Mouse (Mus musculus): Measurements from ENCODE around the gene Ccnb2.
"Not testable (repeated sequence)": the region's sequence is repeated elsewhere in the genome, so short reads cannot be mapped to it uniquely, and the experiment has no call there.

The Ccnb2 gene

GRCm38 (mm10) chr9:70421257-70422056, at the start of gene Ccnb2:
Gene Ccnb2 (minus strand): TSS chr9:70421547.
- peak; percentile 60 to 73 for DNase-seq (ENCODE audit: low read depth in 2 of 2, low spot score in 2 of 2)

- not testable (repeated sequence) for DNase-seq (ENCODE audit: low read depth in 2 of 2, low spot score in 2 of 2)
These were observed 41.7 kb upstream of the Ccnb2 start for GRCm38 (mm10) chr9:70463091-70463490.

DNA sequence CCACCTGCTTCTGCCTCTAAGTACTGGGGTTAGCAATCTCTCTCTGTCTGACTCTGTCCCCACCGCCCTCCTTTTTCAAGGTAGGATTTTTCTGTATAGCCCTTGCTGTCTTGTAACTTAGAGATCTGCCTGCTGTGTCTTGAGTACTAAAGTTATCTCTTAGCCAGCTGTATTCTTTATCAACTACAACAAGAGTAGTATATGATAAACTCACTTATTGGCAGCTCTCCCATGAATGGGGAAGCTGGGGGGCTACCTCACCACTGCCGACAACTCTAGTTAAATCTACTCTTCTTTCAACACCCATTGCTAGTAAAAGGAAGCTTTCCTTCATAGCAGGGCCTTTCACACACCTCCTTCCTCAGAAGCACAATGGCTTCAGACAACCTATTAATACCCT, 31.0 kb upstream of the Ccnb2 start:
- no peak for DNase-seq (ENCODE audit: low read depth in 2 of 2, low spot score in 2 of 2)

- no peak for DNase-seq (ENCODE audit: low read depth in 2 of 2, low spot score in 2 of 2)
These were observed 27.7 kb upstream of the Ccnb2 start for GRCm38 (mm10) chr9:70449072-70449471.

DNA sequence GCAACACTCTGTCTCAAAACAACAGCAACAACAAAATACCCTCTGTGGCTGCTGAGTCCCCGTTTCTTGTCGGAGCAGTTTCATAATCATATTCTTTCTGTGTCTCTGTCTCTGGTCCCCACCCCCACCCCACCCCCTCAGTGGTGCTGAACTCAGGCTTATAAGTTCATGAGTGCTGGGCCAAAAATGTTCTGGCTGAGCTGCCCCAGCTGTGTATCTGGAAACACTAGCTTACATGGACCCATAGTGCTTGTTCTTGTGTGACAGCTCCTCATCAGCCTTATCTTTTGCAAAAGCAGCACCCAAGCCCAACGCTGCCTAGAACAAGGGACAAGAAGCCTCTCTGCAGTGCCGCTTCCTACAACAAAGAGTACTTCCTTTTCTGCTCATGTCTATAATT, 18.6 kb upstream of the Ccnb2 start:
- DNase-seq (ENCODE audit: low read depth in 2 of 2, low spot score in 2 of 2) = no peak

- no peak for DNase-seq (ENCODE audit: low read depth in 2 of 2, low spot score in 2 of 2)
These were observed 1.3 kb upstream of the Ccnb2 start for GRCm38 (mm10) chr9:70422661-70423060.

DNA sequence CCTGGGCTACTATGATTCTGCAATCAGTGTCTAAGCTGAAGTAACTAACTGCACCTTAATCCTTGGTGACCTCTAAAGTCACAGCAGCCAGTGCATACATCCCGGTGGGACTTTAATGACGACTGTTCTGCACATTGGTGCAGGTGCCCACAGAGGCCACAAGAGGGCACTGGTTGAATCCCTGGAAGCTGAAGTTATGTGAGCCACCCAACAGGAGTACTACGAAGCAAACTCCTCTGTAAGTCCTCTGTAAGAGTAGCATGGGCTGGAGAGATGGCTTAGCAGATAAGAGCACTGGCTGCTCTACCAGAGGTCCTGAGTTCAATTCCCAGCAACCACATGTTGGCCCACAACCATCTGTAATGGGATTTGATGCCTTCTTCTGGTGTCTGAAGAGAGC, 4.9 kb downstream of the Ccnb2 start:
- peak in 1 of 2 experiments; percentile 8 for DNase-seq (ENCODE audit: low read depth in 2 of 2, low spot score in 2 of 2)

- no peak for DNase-seq (ENCODE audit: low read depth in 2 of 2, low spot score in 2 of 2)
These were observed 8.3 kb downstream of the Ccnb2 start for GRCm38 (mm10) chr9:70413038-70413437.

GRCm38 (mm10) chr9:70410668-70411067, 10.7 kb downstream of the Ccnb2 start:
- no peak for DNase-seq (ENCODE audit: low read depth in 2 of 2, low spot score in 2 of 2)

- DNase-seq (ENCODE audit: low read depth in 2 of 2, low spot score in 2 of 2) = no peak
These were observed 11.6 kb downstream of the Ccnb2 start for GRCm38 (mm10) chr9:70409743-70410142.

GRCm38 (mm10) chr9:70408791-70409190, 12.6 kb downstream of the Ccnb2 start:
- DNase-seq (ENCODE audit: low read depth in 2 of 2, low spot score in 2 of 2) = no peak

GRCm38 (mm10) chr9:70406596-70406995, 14.8 kb downstream of the Ccnb2 start:
- DNase-seq (ENCODE audit: low read depth in 2 of 2, low spot score in 2 of 2) = no peak

DNA sequence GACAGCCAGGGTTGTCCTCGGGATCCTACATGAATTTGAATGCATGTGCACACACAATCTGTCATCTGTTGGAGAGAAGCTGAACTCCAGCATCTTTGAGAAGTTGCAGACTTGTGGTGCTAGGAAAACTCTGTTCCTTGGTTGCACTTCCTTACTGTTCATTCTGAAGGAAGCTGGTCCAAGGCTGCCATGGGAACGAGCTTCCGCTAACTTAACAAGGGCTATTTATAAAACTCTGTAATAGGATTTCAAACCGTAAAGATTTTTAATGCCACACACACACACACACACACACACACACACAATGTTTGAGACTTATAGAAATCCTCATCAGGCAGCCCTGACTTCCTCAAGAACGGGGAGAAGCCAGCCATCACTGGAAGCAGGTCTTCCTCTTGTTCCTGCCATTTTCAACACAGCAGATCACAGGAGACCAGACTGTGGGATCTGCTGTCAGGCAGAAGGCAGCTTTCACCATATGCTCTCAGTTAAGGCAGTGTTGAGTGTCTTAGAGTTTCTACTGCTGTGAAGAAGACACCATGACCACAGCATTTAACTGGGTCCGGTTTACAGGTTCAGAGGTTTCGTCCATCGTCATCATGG, 19.3 kb downstream of the Ccnb2 start:
- no peak for DNase-seq (ENCODE audit: low read depth in 2 of 2, low spot score in 2 of 2)

- DNase-seq (ENCODE audit: low read depth in 2 of 2, low spot score in 2 of 2) = no peak
These were observed 25.3 kb downstream of the Ccnb2 start for GRCm38 (mm10) chr9:70396083-70396482.

- DNase-seq (ENCODE audit: low read depth in 2 of 2, low spot score in 2 of 2) = no peak
These were observed 25.7 kb downstream of the Ccnb2 start for GRCm38 (mm10) chr9:70395617-70396016.

- DNase-seq (ENCODE audit: low read depth in 2 of 2, low spot score in 2 of 2) = no peak
These were observed 28.8 kb downstream of the Ccnb2 start for GRCm38 (mm10) chr9:70392563-70392907.

GRCm38 (mm10) chr9:70391660-70392562, 29.4 kb downstream of the Ccnb2 start:
- no peak for DNase-seq (ENCODE audit: low read depth in 2 of 2, low spot score in 2 of 2)

DNA sequence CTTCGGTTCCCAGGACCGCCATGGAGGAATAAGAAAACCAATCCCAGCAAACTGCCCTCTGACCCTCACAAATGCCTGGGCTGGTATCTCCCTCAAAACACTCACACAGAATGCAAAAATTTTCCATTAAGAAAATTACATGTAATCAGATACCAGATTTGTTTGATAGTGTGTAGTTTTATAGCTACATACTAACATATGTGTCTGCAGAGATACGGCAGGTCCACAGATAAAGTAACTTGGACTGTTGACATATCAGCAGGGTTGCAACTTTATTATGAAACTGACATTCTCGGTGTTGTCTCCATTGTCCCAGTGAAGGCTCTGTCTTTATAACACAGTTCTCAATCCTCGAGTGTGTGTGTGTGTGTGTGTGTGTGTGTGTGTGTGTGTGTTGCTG, 30.3 kb downstream of the Ccnb2 start:
- no peak for DNase-seq (ENCODE audit: low read depth in 2 of 2, low spot score in 2 of 2)

DNA sequence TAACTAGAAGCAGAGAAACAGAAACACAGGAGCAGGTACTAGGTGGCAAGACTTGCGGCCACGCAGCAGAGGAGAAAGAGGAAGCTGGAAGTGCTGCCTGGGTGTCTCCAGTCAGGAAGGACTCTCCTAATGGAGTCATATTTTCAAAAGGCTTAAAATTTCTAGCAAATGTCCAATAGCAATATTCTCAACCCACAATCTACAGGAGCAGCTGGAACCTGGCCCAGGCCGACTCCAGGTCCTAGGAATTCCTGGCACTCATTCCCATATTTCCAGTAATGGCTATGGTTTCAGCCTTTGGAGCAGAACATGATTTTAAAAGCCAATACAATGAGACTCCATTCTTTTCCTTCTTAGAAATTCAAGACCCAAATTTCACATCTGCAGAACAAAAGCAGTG, 31.8 kb downstream of the Ccnb2 start:
- DNase-seq (ENCODE audit: low read depth in 2 of 2, low spot score in 2 of 2) = no peak

DNA sequence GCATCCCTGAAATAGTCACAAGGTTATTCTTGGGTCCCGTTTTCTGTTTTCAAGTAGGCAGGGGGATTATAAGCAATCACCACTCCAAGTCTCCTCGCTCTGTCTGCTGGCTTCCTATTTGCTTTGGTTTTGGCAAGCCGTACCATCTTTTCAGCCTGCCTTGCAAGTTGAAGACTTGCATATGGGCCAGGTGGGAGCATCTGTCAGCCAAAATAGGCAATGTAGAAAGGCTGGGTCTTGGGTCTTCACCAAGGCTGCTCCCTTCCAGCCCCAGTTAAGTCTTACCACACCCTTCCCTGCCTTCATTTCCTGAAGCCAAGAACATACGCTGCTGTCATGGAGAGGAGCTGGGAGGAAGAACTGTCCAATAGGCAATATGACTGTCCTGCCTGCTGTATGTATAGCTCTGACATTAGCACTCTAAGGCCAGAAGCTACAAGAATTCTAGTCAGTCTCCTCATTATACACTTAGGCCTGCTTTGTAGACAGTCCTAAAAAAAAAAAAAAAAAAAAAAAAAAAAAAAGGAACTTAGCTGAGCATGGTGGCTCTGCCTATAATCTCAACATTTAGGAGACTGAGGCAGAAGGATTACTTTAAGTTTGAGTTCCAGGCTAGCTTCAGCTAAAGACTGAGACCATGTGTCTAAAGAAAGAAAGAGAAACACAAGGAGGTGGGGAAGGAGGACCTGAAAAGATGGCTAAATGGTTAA, 33.8 kb downstream of the Ccnb2 start:
- no peak for DNase-seq (ENCODE audit: low read depth in 2 of 2, low spot score in 2 of 2)

Data from CD8-positive naive resting alpha-beta T cell, adult 2 months (primary cell).